Mouse (Mus musculus) liver, embryonic 11.5 days (tissue): Measurements from ENCODE around the gene Map7d1. TPM values are rescaled to one million over a fixed set of nuclear protein-coding genes. Genes with fewer than 3 reads are reported as not detected.
A peak's percentile ranks its signal among the peaks of the same experiment; 100 is the strongest.

Experiments used
- ATAC-seq: fragments of 200-750 bp; cut with Nextera tagmentation; replicated peaks from 2 replicates; pipeline ENCODE4 v1.8.0; 2017; ENCODE audit warnings: moderate number of reproducible peaks, mild to moderate bottlenecking, moderate TSS enrichment, moderate library complexity; ENCODE audit not compliant: low FRiP score
- DNase-seq: peaks from one replicate; pipeline ENCODE4 v3.0.0-alpha.2; 2017; ENCODE audit warnings: low spot score
- H3K27ac ChIP-seq: fragments of 300-500 bp; sonication (generic); 2 replicates; pipeline ENCODE4 v1.5.1; 2014; ENCODE audit warnings: mild to moderate bottlenecking, low read depth, low read length, control low read depth
- H3K27me3 ChIP-seq: fragments of 300-500 bp; sonication (generic); replicated peaks from 2 replicates; pipeline ENCODE4 v1.6.1; 2014; ENCODE audit warnings: low read length, mixed read lengths; ENCODE audit not compliant: control insufficient read depth, insufficient read depth
- H3K36me3 ChIP-seq: fragments of 300-500 bp; sonication (generic); 2 replicates; pipeline ENCODE4 v1.6.1; 2014; ENCODE audit warnings: mild to moderate bottlenecking, low read length, moderate library complexity, mixed read lengths; ENCODE audit not compliant: control insufficient read depth, insufficient read depth
- H3K4me1 ChIP-seq: fragments of 300-500 bp; sonication (generic); replicated peaks from 2 replicates; pipeline ENCODE4 v1.6.1; 2014; ENCODE audit warnings: low read length, mixed read lengths; ENCODE audit not compliant: control insufficient read depth, insufficient read depth
- H3K4me2 ChIP-seq: fragments of 300-500 bp; sonication (generic); 2 replicates; pipeline ENCODE4 v1.6.1; 2014; ENCODE audit warnings: mild to moderate bottlenecking, control low read depth, moderate library complexity
- H3K4me3 ChIP-seq: fragments of 300-500 bp; sonication (generic); 2 replicates; pipeline ENCODE4 v1.5.1; 2014; ENCODE audit warnings: low read depth, low read length, control low read depth
- H3K9ac ChIP-seq: fragments of 300-500 bp; sonication (generic); 2 replicates; pipeline ENCODE4 v1.6.1; 2014; ENCODE audit warnings: low read depth, low read length, control low read depth
- H3K9me3 ChIP-seq: fragments of 300-500 bp; sonication (generic); 2 replicates; pipeline ENCODE4 v1.6.1; 2016; ENCODE audit warnings: low read length, inconsistent platforms, mixed read lengths; ENCODE audit not compliant: control insufficient read depth
- whole genome bisulfite sequencing: fragments of 180-500 bp; shearing (Covaris S2); extraction: QIAGEN DNeasy Blood & Tissue Kit; methylation state at CpG from one replicate; pipeline ENCODE4 v1.1.7; 2014; 5-methylcytosine and 5-hydroxymethylcytosine counted together
- polyA plus RNA-seq: library from polyadenylated mRNA; unstranded; fragments of >200 nt; fragmentation: Nextera tagmentation; extraction: Ambion mirVana; gene quantifications from 2 replicates; pipeline ENCODE4 v1.2.1, GENCODE M21; 2014

Gene Map7d1
- polyA plus RNA-seq, 1 experiment from 2014 or later, result 28.9 TPM

- DNase-seq, result no peak
- WGBS, result 68% methylated on average over 6 of the region's 6 CpGs
- Histone ChIP-seq H3K9ac (0 out of 2 replicates have a peak overlapping the region, but pooled peaks have one; percentile 1), H3K27ac (peak overlapping the region; percentile 64; the same call in 1 of the 2 replicates), H3K36me3 (no peaks in the 10 kb centered on the region), H3K4me2 (peak overlapping the region; percentile 65), H3K4me3 (no peak overlapping the region), H3K9me3 (no peaks in the 10 kb centered on the region), H3K4me1 (peaks cover 53% of the 10 kb centered on the region), H3K27me3 (no peaks in the 10 kb centered on the region; the same call in 1 of the 2 replicates)
- no peak for ATAC-seq
These were observed 5.1 kb upstream of the Map7d1 start for GRCm38 (mm10) chr4:126261266-126261665.

- H3K27me3 ChIP-seq, result no peaks in the 10 kb centered on the region; the same call in 1 of the 2 replicates
- peak overlapping the region; percentile 0; the same call in 1 of the 2 replicates for H3K4me3 ChIP-seq
- peak overlapping the region; percentile 65 for H3K4me2 ChIP-seq
- H3K27ac ChIP-seq, result peak overlapping the region; percentile 64
- H3K9ac ChIP-seq, result peak overlapping the region; percentile 1; the same call in 1 of the 2 replicates
- WGBS, result 4% methylated on average over 10 of the region's 10 CpGs
- ATAC-seq, result peak; percentile 70
- peaks cover 53% of the 10 kb centered on the region for H3K4me1 ChIP-seq
- no peaks in the 10 kb centered on the region for H3K36me3 ChIP-seq
- no peaks in the 10 kb centered on the region for H3K9me3 ChIP-seq
- DNase-seq, result peak; percentile 69
These were observed 4.5 kb upstream of the Map7d1 start for GRCm38 (mm10) chr4:126260520-126261201.

DNA sequence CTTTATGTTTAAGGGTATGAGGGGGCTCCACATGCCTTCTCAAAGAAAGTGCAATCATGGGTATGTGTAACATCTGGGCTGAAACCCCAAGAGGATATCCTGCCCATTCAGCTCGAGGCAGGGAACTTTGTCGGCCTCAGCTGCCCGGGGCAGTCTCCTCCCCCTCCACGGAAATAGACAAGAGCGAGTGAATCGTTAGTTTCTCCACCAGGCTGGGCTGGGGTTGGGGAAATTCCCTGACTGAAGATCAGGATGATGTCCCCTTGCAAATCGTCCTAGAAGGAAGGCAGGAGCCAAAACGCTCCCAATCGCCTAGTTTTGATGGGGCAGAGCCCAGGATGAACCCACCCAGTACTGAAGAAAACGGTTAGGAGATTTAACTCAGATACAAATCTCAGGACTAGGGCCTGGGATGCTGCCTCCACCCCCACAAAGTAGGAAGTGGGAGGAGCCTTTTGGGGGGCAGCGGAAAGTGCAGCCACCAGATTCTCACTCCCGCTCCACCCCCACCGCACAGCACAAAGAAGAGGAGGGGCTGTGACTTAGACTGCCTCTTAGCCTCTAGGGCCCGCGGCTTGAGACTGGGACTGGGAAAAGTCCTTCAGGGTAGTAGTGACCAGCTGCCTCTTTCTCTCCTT lies 3.5 kb upstream of the Map7d1 start:
- H3K9me3 ChIP-seq, result no peaks in the 10 kb centered on the region
- peak overlapping the region; percentile 24; the same call in 1 of the 2 replicates for H3K4me3 ChIP-seq
- DNase-seq (peak; percentile 81), ATAC-seq (no peak)
- no peaks in the 10 kb centered on the region; the same call in 1 of the 2 replicates for H3K27me3 ChIP-seq
- H3K9ac ChIP-seq, result peak overlapping the region; percentile 39
- WGBS, result under 1% methylated on average over 15 of the region's 15 CpGs
- peak overlapping the region; percentile 64 for H3K27ac ChIP-seq
- peak overlapping the region; percentile 65 for H3K4me2 ChIP-seq
- H3K36me3 ChIP-seq, result no peaks in the 10 kb centered on the region
- peaks cover 59% of the 10 kb centered on the region for H3K4me1 ChIP-seq

- Histone ChIP-seq H3K4me3 (no peak overlapping the region), H3K36me3 (no peaks in the 10 kb centered on the region), H3K9me3 (no peaks in the 10 kb centered on the region), H3K27ac (peak overlapping the region; percentile 64), H3K4me2 (peak overlapping the region; percentile 65), H3K4me1 (peaks cover 64% of the 10 kb centered on the region), H3K27me3 (no peaks in the 10 kb centered on the region; the same call in 1 of the 2 replicates), H3K9ac (no peak overlapping the region)
- WGBS, result 25% methylated on average over 3 of the region's 3 CpGs
- ATAC-seq, result no peak
- no peak for DNase-seq
These were observed 2.9 kb upstream of the Map7d1 start for GRCm38 (mm10) chr4:126259063-126259462.

DNA sequence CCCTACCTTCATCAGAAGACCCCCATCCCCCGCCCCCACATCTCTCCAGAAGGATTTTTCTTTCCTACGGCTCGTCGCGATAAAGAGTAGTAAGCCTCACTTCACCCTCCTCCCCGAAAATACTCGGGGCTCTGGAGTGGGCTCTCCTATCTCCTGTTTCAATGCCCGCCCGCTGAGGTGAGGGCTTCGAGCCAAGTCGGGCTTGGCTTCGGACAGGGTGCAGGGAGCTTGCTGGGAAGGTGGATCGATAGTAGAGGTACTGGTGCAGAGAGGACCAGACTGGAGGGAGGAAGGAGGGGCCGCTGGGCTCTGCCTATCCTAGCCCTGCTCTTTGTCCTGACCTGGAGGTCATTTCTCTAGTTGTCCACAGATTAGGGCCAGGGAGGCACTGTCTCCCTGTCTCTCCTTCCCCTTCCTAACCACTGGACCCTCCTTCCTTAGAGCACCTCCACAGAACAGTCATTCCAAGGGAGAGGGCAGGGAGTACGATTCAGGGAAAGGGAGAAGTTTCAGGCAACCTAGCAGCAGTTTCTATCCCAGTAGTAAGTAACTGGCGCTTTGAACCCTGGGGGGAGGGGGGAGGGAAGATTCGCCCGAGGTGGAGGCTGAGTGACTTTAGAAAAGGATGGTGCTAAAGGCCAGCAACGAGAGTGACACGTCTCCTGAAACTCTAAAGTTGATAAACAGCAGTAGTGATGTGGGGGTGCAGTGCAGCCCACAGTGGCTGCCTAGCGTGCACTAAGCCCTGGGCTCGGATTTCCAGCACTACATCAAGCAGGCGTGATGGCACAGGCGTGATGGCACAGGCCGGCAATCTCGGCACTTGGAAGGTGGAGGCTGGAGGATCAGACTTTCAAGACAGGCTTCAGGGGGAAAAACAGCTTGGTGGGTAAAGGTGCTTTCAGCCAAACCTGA lies 1.1 kb upstream of the Map7d1 start:
- H3K36me3 ChIP-seq, result no peaks in the 10 kb centered on the region
- peak overlapping the region; percentile 90 for H3K4me3 ChIP-seq
- peak overlapping the region; percentile 84 for H3K9ac ChIP-seq
- 11% methylated on average over 26 of the region's 26 CpGs for WGBS
- H3K27ac ChIP-seq, result peak overlapping the region; percentile 82
- no peaks in the 10 kb centered on the region; the same call in 1 of the 2 replicates for H3K27me3 ChIP-seq
- ATAC-seq (no peak), DNase-seq (peak; percentile 66)
- peak overlapping the region; percentile 94 for H3K4me2 ChIP-seq
- H3K9me3 ChIP-seq, result no peaks in the 10 kb centered on the region
- H3K4me1 ChIP-seq, result peaks cover 58% of the 10 kb centered on the region

- Histone ChIP-seq H3K27me3 (no peaks in the 10 kb centered on the region; the same call in 1 of the 2 replicates), H3K4me3 (peak overlapping the region; percentile 90), H3K4me1 (peaks cover 47% of the 10 kb centered on the region), H3K36me3 (no peaks in the 10 kb centered on the region; the same call in 1 of the 2 replicates), H3K4me2 (peak overlapping the region; percentile 94), H3K9me3 (no peaks in the 10 kb centered on the region), H3K27ac (peak overlapping the region; percentile 82), H3K9ac (peak overlapping the region; percentile 84)
- WGBS, result 2% methylated on average over 49 of the region's 50 CpGs
- ATAC-seq, result peak; percentile 18
- peak; percentile 57 for DNase-seq
These were observed 786 bp downstream of the Map7d1 start for GRCm38 (mm10) chr4:126255113-126256001.

DNA sequence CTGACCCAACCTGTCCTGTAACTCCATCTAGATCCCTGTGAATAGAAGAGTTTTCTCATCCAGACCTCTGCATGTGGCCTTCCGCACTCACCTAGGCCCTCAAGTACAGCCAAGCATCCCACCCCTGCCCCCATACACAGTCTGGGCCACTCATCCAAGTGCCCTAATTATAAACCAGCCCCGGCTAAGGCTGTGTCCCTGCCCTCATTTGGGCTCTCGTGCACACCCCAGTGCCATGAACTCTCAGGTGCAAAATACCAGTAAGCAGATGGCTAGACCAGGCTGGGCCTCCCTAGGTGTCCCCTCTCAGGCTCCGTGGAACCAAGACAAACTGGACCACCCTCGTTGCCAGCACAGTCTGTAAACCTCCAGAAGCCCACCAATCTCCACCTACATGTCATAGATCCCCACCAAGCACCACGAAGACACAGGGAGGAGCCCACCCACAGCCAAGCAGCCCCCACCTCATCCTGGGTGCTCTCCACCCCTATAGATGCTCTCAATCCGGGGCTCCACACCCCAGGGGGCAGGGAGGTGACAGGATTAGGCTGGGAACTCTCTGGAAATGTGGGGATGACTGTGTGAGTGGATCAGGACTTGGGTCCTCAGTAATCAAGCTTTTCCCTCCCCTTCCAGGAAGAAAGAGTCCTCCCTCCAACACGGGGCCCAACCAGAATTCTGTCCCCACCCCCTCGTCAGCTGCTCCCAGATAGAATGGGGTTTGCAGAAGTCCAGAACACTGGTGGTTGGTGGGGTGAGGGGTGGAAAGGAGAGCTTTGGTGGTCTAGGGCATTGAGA lies 1.6 kb downstream of the Map7d1 start:
- WGBS, result 35% methylated on average over 9 of the region's 9 CpGs
- Histone ChIP-seq H3K9me3 (no peaks in the 10 kb centered on the region), H3K4me2 (peak overlapping the region; percentile 94), H3K4me1 (peaks cover 41% of the 10 kb centered on the region), H3K4me3 (peak overlapping the region; percentile 90), H3K36me3 (no peaks in the 10 kb centered on the region; the same call in 1 of the 2 replicates), H3K27ac (peak overlapping the region; percentile 82; the same call in 1 of the 2 replicates), H3K27me3 (no peaks in the 10 kb centered on the region; the same call in 1 of the 2 replicates), H3K9ac (peak overlapping the region; percentile 84; the same call in 1 of the 2 replicates)
- DNase-seq (no peak), ATAC-seq (no peak)
